Mouse (Mus musculus) adrenal gland, adult 18-20 months (tissue): ENCODE data around the gene Zc3hav1. TPM values are rescaled to one million over a fixed set of nuclear protein-coding genes. Genes with fewer than 3 reads are reported as not detected.
"Not testable (repeated sequence)": the region's sequence is repeated elsewhere in the genome, so short reads cannot be mapped to it uniquely, and the experiment has no call there.

ENCODE experiments used
- DNase-seq, 2 experiments: peaks; one replicate each; pipeline ENCODE4 v3.0.0; 2021 to 2022; ENCODE audit warnings: low spot score in 2 of 2
- long read RNA-seq, 2 experiments: library from polyadenylated mRNA; stranded (forward); transcript quantifications; one replicate each; pipeline ENCODE4 v2.0.0; 2021
- total RNA-seq, 2 experiments: library from RNA; stranded (reverse); gene quantifications; 1 replicate in 1 of 2; 2 replicates in 1 of 2; pipeline ENCODE4 v1.2.3; 2021

Gene Zc3hav1
- total RNA-seq, result 10 to 100 TPM; 50.6 to 65.0 TPM
- long read RNA-seq, experiment 1, partial matches to known transcripts, result 0 of 5 reads
- long read RNA-seq, experiment 1, other reads (novel, unspliced or antisense), result 3 of 5 reads
- long read RNA-seq, experiment 2, transcript Zc3hav1-201 (9 exons, 3,400 nt), result major isoform, 11 of 45 reads
- long read RNA-seq, experiment 2, partial matches to known transcripts, result 3 of 45 reads
- long read RNA-seq, experiment 2, other reads (novel, unspliced or antisense), result 31 of 45 reads

GRCm38 (mm10) chr6:38353811-38354722 is at the start of gene Zc3hav1:
Gene Zc3hav1 (minus strand): TSS chr6:38354603.
- peak; percentile 85 for DNase-seq

GRCm38 (mm10) chr6:38389671-38390070 is 35.3 kb upstream of the Zc3hav1 start:
- no peak for DNase-seq

DNA sequence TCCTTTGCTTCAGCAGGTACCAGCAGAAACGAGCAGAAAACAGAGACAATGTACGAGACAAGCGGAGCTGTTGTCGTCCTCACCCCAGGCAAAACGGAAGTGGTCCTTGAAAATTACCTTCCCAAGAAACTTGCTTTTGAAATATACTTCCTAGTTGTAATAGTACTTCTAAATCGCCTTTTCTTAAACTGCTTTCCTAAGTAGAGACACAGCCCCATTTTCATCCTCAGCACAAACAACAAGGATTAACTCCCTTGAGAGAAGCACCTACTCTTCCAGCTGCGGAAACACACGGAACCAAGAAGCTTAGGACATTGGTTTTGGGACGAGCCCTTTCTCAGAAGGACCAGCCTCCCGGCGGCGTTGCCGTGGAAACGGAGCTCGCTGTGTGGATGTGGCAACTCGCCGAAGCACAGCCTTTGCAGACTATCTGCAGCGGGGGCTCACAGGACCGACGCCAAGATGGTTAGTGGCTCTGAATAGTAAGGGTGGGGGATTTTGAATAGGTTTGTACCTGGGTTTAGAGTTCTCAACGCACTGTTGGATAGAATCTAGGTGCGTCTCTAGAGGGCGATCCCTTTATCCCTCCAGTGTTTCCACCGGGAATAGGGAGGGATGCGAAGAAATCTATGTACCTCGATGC is 26.8 kb upstream of the Zc3hav1 start, which contains the start of gene Ttc26:
Gene Ttc26 (plus strand): TSS at position 341 of the 643 bp plus-strand sequence.
- DNase-seq, result peak; percentile 81 to 83

- DNase-seq, result no peak
These were observed 26.3 kb upstream of the Zc3hav1 start for GRCm38 (mm10) chr6:38380764-38381128.

GRCm38 (mm10) chr6:38374271-38374670 is 19.9 kb upstream of the Zc3hav1 start:
- no peak for DNase-seq

DNA sequence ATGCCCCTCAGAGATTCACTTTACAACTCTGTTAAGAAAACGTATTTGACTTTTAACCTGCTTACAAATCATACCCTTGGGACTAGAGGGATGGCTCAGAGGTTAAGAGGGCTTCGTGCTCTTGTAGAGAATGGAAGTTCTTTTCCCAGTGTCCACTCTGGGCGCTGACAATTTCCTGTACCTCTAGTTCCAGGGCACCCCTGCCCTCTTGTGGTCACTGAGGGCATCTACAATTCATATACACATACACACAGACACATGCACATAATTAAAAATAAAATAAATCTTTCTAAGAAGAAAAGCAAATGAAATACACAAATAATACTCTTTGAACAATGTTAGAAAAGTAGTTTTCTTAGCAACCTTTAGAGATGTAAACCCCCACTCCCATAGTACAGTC is 15.5 kb upstream of the Zc3hav1 start:
- no peak for DNase-seq

DNA sequence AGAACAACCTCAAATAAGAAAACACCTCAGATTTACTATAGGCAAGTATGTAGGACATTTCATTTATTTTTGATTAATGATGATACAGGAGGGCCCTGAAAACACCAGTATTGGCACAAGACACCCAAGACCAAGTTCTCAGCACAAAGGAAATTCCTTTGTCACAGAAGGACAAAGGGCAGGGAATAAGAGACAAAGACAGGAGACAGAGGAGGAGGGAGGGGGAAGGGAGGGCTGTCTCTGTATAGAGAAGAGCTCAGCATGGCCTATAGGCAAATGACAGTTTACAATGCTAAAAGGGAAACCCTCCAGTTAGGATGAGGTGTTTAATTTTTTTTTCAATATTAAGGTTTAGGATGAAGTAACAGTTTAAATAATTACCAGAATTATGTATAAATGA is 9.7 kb upstream of the Zc3hav1 start:
- no peak for DNase-seq

GRCm38 (mm10) chr6:38363370-38363769 is 9.0 kb upstream of the Zc3hav1 start:
- no peak for DNase-seq

DNA sequence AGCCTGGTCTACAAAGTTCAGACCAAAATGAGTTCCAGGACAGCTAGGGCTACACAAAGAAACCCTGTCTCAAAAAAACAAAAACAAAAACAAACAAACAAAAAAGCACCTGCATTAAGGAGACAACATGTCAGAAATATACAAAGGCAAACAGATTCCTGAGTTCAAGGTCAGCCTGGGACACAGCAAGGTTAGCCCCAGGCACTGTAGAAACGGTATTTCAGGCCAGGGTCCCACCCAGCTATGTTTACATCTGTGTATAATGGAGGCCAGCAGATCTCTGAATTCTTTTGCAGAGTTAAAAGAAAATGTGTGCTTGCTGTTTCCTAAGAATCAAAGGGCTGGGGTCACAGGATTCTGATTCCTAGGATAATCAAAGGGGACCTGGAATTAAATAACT is 7.5 kb upstream of the Zc3hav1 start:
- DNase-seq, result no peak

- no peak for DNase-seq
These were observed 6.7 kb upstream of the Zc3hav1 start for GRCm38 (mm10) chr6:38361065-38361464.

DNA sequence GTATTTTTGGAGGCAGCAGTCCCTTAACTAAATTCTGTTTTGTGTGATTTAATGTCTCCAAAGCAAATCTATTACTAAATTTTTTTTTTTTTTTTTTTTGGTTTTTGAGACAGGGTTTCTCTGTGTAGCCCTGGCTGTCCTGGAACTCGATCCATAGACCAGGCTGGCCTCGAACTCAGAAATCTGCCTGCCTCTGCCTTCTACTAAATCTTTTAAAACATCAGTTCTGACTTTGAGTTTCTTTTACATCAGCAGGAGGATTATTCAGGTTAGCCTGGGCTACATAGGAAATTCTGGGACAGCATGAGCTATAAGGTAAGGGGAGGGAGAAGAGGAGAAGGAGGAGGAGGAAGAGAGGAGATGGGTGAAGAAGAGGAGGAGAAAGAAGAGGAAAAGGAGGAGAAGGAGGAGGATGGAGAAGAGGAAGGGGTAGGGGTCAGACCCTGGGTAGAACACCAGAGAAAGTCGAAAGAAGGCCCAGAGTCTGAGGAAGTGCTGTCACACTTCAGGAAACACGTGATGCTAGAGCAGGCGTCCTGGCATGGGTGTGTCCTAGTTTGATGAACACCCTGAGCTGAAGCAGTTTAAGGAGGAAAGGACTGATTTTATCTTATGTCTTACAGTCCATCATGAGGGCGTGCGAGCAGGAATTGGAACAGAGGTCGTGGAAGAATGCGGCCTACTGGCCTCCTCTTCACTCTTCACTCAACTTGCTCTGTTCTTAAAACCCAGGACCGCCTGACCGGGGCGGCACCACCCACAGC is 5.5 kb upstream of the Zc3hav1 start:
- DNase-seq, result no peak

DNA sequence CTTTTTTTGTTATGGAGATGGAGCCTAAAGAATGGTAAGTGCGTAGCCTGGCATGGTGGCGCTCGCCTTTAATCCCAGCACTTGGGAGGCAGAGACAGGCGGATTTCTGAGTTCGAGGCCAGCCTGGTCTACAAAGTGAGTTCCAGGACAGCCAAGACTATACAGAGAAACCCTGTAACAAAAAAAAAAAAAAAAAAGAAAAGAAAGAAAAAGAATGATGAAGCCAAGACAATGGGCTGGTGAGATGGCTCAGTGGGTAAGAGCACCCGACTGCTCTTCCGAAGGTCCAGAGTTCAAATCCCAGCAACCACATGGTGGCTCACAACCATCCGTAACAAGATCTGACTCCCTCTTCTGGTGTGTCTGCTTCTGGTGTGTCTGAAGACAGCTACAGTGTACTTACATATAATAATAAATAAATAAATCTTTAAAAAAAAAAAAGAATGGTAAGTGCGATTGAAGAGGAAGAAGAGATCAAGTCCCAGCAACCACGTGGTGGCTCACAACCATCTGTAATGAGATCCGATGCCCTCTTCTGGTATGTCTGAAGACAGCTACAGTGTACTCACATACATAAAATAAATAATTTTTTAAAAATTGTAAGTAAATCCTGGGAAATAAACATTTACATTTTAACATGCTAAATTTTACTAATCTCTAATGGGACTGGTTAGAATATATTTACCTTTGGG is 4.8 kb upstream of the Zc3hav1 start:
- DNase-seq, result not testable (repeated sequence)

DNA sequence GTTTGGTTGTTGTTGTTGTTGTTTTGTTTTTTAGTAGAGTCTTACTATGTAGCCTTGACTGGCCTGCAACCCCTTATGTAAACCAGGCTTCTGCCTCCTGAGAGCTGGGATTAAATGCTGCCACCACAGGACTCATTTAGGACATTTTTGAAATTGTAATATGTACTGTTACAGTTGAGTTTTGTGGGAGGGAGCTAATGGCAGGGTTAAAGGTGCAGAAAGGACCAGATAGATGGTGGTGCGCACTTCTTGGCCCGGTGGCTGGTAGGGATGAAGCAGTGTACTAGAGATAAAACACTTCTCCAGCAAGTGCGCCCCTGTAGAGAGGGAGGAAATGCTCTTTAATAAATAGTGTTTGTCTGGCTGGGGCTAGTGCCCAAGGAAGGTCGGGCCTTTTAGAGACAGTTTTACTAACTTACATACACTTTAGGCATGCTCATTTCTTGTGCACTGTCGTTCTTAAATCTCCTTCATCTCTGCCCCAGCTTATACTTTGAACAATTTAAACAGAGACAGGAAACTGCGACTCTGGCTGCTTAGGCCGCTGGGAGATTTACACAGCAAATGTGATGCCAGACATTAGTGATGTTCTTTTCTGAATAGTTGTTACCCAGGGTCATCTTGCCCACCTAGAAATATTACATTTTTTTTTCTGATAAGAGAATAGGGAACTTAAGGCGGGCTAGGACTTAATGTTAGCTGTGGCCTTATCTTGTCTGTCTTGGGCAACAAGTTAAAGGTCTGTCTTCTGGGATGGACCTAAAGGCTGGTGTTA is 4.0 kb upstream of the Zc3hav1 start:
- no peak for DNase-seq

GRCm38 (mm10) chr6:38357603-38358252 is 3.3 kb upstream of the Zc3hav1 start:
- DNase-seq, result no peak

DNA sequence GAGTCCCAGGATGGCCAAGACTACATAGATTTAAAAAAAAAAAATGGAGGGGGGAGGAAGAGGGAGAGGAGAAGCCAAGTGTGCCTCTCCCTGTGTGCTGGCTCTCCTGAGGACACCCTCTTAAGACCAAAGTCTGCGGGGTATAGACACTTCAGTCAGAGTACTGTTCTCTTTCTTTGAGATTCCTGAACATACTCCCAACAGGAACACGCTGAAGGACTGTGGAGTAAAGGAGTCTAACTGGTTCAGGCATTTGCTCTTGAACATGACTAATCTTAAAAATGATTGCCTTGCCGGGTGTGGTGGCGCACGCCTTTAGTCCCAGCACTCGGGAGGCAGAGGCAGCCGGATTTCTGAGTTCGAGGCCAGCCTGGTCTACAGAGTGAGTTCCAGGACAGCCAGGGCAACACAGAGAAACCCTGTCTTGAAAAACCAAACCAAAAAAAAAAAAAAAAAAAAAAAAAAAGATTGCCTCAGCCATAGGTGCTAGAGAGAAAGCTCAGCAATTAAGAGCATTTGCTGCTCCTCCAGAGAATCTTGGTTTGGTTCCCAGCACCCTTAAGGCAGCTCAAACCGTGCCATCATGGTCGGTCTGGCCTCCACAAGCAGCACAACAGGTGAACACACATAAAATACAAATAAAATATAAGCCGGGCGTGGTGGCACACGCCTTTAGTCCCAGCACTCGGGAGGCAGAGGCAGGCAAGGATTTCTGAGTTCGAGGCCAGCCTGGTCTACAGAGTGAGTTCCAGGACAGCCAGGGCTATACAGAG is 2.4 kb upstream of the Zc3hav1 start:
- not testable (repeated sequence) for DNase-seq

DNA sequence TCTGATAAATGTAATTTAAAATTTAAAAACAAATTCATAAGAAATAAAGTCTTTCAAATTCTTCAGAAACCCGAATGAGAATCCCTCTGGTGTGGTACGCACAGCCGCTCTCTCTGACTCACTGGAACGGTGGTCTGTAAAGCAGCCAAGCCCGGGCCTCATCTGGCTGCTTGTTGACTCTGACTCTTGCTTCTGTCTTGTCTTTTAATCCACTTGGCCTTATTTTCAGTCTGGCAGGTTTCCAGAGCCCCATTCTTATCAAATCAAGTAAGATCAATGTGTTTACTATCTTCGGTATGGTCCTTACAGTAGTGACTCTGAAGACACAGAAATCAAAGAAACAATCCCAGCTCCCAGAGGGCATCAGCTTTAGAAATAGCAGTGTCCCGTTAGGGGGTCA is 1.5 kb upstream of the Zc3hav1 start:
- no peak for DNase-seq

DNA sequence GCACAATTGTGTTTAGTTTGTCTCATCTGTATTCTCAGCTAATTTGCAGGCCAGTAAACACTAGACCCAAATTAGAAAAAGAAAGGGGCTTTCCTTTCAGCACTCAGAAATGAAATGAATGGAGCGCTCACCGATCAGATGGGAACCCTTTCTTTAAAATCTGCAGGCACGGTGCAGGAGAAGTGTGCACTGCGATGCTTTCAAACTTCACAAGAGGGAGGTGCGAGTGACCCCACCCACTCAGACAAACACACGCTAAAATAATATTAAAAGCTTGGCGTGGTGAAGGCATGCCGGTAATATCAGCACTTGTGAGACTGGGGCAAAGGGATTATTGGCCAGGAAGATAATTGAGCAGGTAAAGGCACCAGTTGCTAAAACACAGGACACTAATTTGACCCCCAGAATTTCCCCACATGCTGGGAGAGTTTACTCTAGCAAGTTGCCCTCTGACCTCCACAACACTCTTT is 986 bp upstream of the Zc3hav1 start:
- DNase-seq, result no peak

DNA sequence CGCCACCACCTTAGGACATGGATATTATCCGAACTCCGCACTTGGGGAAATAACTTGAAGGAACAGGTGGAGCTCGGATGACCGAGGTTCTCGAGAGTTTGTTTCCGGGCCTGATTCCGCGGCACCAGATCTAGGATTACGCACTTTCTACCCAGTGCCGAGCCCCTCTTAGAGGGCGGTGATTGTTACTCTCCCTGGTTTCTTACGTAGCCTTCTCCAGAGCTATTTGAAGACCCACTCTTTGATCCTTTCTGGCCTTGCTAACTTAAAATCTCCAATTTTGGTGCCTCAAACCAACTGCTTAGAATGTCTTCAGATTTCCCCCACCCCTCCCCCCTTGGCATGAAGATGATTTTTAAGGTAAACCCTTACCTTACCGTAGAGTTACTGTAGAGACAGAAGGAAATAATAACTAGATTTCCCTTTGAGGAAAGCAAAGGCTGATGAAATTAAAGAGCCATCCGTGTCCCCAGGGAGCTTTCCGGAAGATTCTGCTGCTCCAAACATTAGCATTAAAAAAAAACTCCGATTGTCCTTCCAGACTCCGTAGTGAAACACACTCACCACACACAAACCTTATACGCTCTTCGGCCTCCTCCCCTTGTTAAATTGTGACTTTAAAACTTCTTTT is 435 bp upstream of the Zc3hav1 start:
- no peak for DNase-seq
